Mouse (Mus musculus) activated CD4-positive, CD25-positive, alpha-beta regulatory T cell, adult 9 weeks (primary cell): ENCODE measurements around the gene Neurog1. TPM values are rescaled to one million over a fixed set of nuclear protein-coding genes. Genes with fewer than 3 reads are reported as not detected.

ENCODE experiments used
- polyA plus RNA-seq: library from polyadenylated mRNA; unstranded; fragments of 100-300 nt; shearing (Covaris generic); gene quantifications from one replicate; pipeline ENCODE4 v1.2.1, GENCODE M21; 2017

The Neurog1 gene
- not detected for polyA plus RNA-seq

DNA sequence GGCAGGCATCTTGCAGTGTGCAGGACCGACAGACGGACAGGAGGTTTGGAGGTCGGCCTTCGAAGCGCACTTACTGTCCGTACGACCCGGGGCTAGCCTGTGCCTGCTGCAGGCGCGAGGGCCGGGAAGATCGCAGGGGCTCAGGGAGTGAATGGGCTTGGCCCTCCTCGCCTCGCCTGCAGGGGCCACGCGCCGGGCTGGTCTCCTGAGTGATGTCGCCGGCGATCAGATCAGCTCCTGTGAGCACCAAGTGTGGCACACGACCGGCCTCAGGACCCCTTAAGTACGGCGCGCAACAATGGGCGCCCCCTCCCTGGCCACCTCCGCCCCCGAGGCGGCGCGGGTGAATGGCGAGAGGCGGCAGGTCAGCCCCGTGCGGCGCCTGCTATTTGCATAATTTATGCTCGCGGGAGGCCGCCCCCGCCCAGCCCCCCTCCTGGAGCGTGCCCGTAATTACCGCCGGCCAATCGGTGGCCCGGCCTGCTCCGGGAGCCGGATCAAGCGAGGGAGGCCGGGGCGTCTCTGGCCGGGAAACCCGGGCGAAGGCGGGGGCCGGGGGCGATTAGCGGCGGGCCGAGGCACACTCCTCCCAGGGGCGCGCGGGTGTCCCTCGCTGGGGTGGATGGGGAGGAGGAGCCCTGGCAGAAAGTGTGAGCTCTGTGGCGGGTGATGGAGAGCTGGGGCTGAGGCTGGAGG lies at the start of gene Neurog1:
Gene Neurog1, minus strand, starts transcription at position 240 of the 696 bp plus-strand sequence.

GRCm38 (mm10) chr13:56295943-56296658 lies 44.1 kb upstream of the Neurog1 start, which contains the start of gene Cxcl14:
TSS of gene Cxcl14 (minus strand) at chr13:56296551.

Other genes with a start within 250 kb of the Neurog1 start
- 75.9 TPM for gene H2afy, start 115.8 kb downstream of the Neurog1 start, polyA plus RNA-seq
- gene Tifab, start 73.3 kb downstream of the Neurog1 start, polyA plus RNA-seq = 0.43 TPM
- gene Cxcl14, start 44.4 kb upstream of the Neurog1 start, polyA plus RNA-seq = not detected
- gene Gm3045, start 174.4 kb upstream of the Neurog1 start, polyA plus RNA-seq = not detected
- gene Slc25a48, start 186.2 kb upstream of the Neurog1 start, polyA plus RNA-seq = not detected
- not detected for gene Il9, start 230.1 kb upstream of the Neurog1 start, polyA plus RNA-seq